Mouse (Mus musculus): ENCODE data around the gene Gm20458.

Gm20458 gene

DNA sequence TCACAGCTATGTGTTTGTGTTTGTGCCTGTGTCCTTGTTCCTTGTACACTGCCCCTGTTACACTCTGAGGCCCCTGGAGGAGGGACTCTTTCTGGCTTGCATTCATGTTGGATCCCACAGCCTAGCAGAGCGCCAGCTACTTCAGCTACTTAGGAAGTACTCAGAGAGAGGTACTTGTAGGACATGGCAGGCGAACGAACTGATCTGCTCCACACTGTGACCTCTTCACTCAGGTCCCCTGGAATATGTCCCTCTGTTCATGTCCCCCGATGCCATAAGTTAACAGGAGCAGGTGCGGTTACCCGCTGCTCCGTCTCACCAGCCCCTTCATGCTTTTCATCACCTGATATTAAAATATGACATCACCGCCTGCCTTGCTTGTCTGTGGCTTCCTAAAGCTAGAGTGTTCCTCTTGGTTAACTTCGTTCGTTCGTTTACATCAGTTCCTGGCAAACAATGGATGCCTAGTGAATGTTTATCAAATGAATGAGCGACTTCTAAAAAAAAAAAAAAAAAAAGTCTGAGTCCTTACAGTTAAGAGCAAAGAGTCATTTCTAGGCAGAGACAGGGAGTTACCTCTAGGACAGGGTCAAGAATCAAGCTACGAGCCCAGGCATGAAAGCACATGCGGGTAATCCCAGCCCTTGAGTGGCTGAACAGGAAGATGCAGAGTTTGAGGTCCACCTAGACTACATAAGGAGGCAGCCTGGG lies 7.6 kb upstream of the Gm20458 start:
- no peak for DNase-seq (ENCODE audit: low spot score in 2 of 2)

DNA sequence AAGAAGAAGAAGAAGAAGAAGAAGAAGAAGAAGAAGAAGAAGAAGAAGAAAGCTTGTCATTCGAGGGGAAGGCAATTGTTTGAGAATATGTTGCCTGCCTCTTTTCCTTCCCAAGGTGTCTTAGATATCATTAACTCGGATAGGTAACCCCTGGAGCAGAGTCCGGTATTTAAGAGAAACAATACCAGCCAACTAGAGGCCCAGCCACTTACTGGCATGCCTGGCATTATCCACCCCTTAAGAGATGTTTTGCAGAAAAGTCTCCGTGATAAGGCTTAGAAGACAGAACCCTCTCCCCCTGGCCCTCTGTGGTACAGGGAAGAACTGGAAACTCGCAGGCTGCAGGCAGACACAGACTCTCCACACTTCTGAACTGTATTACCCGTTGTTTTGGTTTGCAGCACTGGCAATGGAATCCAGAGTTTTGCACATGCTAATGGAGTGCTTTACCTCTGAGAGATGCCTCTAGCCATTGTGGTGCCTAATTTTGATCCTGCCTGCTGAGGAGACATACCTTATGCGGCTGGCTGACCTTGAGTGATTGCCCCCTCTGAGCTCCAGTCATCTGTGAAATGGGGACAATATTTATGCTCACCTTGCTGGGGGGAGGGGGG lies 6.8 kb upstream of the Gm20458 start:
- no peak for DNase-seq (ENCODE audit: low spot score in 2 of 2)

DNA sequence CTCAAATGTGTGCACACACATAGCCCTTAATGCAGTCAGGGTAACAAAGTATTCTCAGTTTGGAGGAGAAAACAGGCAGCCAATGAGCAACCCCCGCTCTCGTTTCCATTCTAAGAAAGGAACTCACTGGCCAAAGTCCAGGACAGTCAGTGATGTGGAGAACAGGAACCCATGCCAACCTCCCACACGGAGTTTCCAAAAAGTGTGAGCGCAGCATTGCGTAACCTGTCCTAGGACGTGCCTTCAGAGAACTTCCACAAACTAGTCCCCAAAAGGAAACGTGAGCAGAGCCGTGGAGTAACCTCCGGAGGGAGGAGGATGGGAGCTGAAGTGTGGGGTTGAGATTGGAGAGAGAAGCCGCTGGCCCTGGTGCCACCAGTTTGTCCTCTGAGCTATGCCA lies 5.9 kb upstream of the Gm20458 start:
- peak; percentile 71 to 93 for DNase-seq (ENCODE audit: low spot score in 2 of 2)

DNA sequence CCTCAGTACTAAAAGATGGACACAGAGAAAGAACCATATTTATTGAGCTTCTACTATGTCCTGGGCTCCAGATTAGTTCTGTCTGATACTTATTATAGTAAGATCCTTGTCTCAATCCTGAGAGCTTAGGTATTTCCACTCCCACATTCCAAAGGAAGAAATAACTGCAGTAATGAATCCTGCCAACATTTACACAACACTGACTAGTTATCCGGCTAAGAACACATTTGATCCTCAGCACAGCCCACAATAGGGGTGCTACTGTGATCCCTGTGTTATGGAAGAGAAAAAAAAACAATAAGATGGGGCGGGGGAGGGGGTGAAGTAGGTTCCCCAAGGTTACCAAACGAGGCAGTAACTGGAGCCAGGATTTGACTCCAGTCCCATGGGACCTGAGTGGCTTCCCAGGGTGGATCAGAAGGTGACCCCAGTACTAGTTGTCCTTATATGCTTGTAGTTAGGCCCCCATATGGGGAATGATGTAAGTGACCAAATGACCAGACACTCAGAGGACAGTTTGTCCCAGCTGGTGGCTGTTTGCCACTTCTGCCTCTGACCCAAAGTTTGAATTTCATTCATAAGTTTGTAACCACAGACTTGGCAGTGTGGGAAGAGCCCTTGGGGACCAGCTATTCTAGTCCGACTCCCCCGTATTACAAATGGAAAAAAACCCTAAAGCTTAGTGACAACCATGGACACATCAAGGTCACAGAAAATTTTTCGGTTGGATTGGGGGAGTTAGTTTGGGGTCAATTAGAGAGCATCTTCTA lies 5.2 kb upstream of the Gm20458 start:
- DNase-seq (ENCODE audit: low spot score in 2 of 2): no peak

DNA sequence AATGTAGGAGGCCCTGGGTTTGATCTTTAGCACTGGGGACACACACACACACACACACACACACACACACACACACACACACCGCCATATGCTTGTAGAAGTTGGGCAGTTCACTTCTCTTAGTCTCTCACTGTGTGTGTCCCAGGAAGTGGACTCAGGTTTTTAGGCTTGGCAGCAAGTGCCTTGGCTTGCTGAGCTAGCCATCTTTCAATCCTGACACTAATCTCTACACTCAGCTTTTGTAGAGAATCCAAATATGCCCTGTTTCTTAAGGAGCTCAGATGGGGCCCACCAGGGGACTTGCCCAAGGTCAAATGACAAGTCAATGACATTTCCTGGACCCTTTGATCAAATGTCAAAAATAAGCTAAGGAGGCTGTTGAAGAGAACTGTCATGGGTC lies 4.4 kb upstream of the Gm20458 start:
- no peak for DNase-seq (ENCODE audit: low spot score in 2 of 2)

DNA sequence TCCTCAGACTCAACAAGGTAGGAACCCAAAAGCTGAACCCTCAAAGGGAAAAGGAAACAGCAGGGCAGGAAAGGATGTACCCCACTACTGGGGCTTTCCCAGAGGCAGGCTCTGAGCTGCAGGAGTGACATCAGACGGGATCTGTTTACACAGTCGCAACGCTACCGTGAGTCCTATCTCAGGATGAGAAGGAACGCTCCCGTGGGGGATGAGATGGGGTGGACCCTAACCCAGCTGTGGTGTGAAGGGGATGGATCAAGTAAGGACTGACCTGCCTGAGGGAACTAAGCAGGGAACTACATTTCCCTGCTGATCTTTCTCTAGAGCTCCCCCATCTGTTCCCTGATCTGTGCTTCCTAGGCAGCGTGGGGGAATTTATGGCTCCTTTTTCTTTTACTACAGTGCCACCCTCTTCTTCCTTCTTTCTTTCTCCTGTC lies 3.9 kb upstream of the Gm20458 start, which contains the start of gene Sys1:
Gene Sys1 (plus strand): TSS at position 101 of the 437 bp plus-strand sequence.
- DNase-seq (ENCODE audit: low spot score in 2 of 2): peak in 1 of 2 experiments; percentile 50

DNA sequence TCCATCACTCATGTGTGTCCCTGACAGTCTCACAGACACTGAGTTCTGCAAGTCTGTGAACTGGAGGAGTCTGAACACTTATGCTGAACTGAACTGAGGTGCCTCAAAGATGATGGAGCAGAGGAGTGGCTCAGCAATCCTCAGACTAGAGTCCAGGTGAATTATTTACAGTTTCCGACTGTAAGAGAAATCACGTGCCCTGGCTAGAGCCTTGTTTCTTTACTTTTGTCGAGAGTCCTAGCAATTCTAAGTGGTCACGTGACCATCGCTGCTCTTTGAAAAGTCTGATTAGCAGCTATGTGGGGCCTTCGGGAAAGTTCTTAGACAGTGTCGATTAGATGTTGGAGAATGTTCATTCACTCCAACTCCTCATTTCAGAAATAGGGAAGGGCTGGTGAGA lies 2.8 kb upstream of the Gm20458 start:
- DNase-seq (ENCODE audit: low spot score in 2 of 2): no peak

DNA sequence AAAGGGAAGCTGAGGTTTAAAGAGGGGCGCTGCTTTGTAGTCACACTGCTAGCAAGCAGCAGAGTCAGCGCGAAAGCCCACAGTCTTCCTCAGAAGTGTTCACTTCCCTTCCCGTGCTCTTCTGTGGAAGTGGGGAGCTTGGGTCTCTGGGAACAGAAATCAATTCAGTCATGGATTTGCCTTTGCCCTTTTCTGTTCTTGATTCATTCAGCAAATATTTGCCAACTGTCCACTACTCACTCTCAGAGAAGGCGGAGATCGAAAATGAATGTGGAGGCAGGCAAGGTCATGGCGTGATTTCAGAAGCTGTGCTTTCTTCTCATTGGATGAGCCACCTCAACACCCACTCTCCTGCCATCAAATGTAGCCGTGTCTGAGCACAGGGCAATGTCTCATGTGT lies 2.2 kb upstream of the Gm20458 start:
- DNase-seq (ENCODE audit: low spot score in 2 of 2): no peak

DNA sequence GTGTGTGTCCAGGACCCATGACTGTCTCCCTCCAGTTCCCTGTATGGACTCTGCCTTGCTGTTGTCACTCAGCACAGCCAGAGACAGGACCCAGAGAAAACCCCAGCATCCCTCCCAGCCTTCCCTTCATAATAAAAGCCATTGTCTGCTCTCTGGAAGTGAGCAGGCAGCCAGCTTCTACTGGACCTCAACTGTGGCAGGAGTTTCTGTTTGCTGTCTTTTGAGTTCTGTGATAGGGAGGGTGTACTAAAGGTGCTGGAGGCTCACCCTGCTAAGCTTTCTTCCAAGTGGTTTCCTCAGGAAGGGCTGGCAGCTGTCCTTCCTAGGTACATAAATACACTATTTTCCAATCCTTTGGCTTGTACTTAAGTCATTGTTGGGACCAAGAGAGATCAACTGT lies 4.4 kb downstream of the Gm20458 start:
- DNase-seq (ENCODE audit: low spot score in 2 of 2): no peak

DNA sequence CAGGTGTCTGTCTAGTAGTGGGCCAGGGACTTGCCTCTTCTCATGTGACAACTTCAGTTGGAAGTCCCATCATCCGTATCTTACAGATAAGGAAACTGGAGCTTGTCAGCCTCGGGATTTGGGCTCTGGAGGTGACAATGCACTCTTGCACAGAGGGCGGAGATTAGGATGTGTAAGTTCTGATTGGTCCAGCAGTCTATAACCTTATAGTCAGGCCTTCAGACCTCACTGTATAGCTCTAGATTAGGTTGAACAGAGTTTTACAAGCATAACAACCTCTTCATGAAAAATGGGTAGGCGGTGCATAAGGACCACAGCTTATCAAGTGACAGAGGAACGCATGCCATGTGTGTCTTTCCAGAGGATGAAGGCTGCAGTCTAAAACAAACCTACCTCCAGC lies 6.0 kb downstream of the Gm20458 start:
- DNase-seq (ENCODE audit: low spot score in 2 of 2): no peak

DNA sequence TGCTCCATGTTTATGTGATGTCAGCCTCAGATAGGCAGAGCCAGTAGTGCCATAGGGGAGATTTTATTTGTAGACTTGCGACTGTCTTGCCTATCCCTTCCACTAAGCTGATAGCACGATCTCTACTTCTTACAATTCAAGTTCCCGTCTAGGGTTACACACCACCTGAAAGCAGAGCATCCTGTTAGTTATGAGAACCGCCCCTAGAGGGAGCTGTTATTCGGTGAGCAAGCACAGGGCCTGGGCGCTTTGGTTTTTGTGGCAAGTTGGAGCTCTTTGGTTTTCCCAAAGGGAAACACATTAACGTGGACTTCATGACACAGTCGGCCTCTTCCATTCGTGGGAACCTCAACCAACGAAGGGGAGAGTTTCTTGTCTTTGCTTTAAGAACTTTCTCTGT lies 9.5 kb downstream of the Gm20458 start:
- DNase-seq (ENCODE audit: low spot score in 2 of 2): peak in 1 of 2 experiments; percentile 61

DNA sequence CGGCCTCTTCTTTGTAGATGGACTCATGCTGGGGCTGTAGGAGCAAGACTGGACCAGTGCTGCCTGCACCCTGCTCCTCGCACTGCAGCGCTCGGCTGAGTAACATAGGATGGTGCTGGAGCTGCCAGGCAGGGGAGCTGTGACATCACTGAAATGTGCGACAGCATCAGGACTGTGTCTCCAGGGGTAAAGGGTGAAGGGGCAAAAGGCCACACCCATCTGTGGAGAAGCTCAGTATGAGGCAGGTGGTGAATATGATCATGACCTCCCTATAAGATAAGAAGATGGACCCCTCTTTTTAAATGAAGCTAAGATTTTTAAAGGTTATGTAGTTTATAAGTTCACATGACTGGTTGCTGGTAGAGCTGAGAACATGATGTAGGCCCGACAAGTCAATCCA lies 12.9 kb downstream of the Gm20458 start, which contains the start of gene Trp53tg5:
Gene Trp53tg5 (minus strand): TSS at position 101 of the 400 bp plus-strand sequence.
- DNase-seq (ENCODE audit: low spot score in 2 of 2): no peak

DNA sequence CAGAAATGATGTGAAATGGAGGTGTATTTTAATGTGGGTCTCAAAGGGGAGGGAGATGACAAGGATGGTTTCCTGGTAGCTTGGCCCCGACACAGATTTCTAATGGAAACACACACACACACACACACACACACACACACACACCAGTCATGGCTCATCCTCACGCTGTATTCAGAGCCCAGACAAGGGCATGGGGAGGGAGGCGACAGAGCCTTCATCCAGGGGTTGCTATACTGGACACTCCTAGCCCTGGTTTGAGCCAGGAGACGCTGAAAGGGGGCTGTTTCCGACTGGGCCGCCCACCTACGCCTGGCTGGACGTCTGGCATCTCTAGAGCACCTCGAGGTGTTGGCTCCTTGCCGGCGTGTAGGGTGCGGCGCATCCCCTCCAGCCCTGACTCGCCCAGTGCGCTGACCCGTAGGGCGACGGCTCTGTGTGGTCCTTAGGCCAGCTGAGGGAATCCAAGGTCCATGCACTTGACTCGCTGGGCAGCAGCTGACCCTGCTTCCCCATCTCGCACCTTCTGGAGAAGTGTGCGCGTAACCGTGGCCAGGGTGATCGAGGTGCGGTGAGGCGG lies 25.0 kb downstream of the Gm20458 start, which contains the start of gene Dbndd2:
Gene Dbndd2 (plus strand): TSS at position 426 of the 577 bp plus-strand sequence.
- DNase-seq (ENCODE audit: low spot score in 2 of 2): no peak

DNA sequence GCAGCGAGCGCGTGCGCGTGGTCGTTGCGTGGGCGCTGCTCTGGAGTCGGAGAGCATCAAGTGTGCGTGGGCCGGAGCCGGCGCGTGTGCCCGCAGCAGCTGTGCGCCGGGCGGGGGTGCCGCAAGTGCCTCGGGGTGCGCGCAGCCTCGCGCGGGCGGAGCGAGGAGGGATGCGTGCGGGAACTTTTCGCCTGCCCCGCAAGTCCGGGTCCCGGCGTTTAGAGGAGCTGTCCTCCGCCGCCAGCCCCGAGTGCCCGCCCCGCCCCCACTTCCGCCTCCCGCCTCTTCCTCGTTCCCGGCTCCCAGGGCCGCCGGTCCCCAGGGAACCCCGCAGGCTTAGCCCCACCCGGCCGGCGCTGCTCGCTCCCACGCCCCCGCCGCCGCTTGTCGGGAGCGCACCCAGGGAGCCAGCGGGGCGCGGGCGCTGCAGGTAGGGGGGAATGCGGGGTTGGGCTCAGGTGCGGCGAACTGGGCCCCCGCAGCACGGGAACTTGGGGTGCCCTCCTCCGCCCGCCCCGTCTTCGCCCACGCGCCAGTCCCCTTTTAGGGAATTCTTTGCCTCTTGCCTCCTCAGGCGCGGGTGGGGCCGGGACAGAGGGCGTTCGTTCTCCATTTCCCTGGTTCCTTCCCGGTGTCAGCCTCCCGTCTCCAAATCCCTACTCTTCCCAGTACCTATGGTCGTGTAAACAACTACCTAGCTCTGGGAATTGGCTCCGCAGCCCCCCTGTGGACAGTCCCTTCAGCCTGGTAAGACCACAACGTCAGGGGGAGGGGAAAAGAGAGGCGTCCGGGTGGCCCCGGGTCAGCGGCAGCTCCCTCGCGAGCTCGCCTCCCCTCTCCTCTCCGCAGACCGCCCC lies 25.7 kb downstream of the Gm20458 start:
- peak; percentile 71 to 80 for DNase-seq (ENCODE audit: low spot score in 2 of 2)

DNA sequence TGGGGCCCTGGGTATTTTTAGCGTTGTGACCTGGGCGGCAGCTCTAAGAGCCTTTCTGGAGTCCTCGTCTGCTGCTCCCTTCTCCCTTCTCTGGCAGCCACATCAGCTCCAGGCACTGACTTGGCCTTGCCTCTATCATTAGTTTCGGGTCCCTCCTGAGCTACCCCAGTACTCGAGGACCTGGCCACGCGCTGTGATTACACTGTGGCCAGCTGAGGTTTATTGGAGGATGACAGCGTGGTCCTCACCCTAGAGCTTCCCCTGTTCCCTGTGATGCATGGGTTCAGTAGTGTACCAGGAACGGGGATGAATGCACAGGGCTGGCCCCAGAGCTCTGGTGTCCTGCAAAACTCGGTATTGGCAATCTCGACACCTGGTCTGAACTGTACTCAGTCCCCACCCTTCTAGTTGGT lies 26.4 kb downstream of the Gm20458 start:
- DNase-seq (ENCODE audit: low spot score in 2 of 2): peak in 1 of 2 experiments; percentile 31

DNA sequence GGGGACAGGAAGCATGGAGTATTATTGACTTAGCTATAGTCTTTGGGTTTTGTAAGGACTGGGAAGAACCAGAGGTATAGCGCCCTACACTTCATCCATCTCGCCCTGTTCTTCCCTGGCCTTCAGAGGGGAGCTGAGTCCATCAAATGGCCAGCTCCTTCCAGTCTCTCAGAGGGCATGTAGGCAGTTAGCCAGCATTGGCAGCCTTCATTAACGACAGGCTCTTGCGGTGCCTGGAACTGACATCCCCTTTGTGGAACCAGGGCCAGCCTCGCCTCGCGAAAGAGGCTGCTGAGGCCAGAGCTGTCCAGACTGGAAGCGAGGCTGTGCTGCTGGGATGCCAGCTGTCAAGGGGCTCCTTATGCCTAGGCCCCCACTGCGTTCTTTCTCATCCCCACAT lies 27.0 kb downstream of the Gm20458 start:
- peak in 1 of 2 experiments; percentile 70 for DNase-seq (ENCODE audit: low spot score in 2 of 2)

DNA sequence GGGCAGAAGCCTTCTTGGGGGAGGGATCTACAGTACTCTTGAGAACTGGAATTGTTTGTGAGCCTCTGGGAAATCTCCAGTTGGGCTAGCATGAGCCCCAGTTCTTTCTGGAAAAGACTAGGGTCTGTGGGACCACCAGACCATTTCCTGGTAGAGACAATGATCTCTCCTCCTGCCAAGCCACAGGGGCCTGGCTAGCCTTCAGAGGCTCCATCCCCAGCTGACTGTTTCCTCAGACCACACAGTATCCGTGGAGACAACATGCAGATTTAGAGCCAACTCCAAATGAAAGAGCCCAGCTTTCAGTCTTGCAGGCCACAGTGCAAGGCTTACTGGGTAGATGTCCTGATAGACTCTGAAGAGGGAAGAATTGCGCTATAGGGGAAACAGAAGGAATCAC lies 33.4 kb downstream of the Gm20458 start:
- DNase-seq (ENCODE audit: low spot score in 2 of 2): peak in 1 of 2 experiments; percentile 24

DNA sequence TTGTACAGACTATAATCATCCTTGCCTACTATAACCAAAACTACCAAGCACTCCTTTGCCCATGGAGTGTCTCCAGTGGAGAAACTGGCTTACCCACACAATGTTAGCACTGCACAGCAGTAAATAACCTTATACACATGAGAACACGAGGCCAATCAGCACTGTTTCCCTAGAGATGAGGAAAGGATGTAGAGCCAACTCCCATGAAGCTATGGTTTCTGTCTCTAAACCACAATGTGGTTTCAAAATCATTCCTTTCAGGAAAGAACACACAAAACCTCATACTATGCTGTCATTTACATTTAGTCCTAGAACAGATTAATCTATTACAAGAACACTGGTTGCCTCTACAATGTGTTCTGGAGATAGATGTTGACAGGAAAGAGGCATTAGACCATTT lies 35.6 kb downstream of the Gm20458 start:
- no peak for DNase-seq (ENCODE audit: low spot score in 2 of 2)

DNA sequence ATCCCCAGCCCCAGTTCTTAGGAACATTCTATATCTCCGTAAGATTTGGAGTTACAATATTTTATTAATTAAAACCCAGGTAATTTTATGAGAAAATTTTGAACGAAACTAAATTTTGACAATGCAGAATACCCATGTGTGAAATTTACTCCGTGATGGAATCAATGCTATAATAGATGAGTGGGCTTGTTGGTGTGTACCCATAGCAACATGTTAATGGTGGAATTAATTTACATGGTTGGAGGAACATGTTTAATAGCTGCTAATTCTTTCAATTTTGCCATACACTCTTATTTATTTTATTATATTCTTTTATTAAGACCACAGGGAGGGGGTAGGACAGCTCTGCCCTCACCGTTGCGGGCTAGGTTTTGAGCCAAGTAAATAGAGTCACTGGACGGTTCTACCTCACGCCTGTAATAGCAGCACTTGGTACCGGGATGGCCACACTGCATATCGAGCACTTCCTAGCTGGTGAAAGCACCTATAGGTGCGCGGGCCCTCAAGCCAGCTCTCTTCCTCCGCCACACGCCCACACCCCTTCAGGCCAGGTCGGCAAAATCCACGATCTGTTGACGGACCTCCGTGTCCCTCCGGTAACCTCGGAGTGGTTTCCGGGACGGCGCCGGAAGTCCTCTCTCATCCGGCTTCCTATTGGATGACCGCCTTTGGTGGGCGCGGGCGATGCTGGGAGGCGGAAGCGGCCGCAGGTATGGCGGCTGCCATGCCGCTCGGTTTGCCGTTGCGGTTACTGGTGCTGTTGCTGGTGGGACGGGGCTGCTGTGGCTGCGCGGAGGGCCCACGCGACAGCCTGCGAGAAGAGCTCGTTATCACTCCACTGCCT lies 36.3 kb downstream of the Gm20458 start, which contains the start of gene Pigt:
Gene Pigt (plus strand): TSS at position 674 of the 844 bp plus-strand sequence.
- peak in 1 of 2 experiments; percentile 86 for DNase-seq (ENCODE audit: low spot score in 2 of 2)

DNA sequence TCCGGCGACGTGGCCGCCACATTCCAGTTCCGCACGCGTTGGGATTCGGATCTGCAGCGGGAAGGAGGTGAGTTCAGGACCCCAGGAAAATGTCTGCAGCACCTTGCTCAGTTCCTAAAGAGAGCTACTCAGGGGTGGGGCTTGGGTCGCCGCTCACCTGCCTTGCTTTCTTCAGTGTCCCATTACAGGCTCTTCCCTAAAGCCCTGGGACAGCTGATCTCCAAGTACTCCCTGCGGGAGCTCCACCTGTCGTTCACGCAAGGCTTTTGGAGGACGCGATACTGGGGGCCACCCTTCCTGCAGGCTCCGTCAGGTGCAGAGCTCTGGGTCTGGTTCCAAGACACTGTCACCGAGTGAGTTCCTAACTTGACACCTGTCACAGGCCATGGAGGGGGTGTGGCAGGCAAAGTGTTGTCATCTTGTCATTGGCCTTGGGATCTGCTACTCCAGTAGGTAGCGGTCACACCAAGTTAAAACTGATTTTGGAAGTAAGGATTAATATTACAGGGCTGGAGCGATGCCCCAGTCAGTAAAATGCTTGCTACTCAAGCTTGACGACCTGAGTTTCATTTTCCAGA lies 37.0 kb downstream of the Gm20458 start:
- DNase-seq (ENCODE audit: low spot score in 2 of 2): no peak
